In the genomic region with DNA sequence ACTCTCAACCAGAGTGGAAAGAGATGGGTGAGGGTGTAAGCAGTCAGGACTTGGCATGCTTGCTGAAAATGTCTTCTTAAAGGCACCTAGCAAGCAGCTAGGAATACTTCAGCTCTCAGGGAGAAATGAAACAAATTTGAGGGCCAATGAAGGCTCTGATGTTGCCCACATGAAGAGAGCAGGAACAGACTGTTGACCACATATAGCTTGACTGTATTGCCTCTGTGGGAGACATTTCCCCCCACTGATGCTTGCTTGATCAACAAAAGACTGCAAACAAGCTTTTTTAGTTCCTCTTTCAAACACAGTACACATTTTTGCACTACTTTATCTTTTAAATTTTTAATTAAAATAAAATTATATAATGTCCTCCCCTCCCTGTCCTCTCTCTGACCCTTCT, we compare ENCODE assay signal across 16 mouse cellular contexts.
"Had no signal": no experiment of that assay in that cellular context is flagged by ENCODE, and none has a peak within 500 bp of the region (broad histone marks: within the 10 kb centered on the region; RNA-seq: fewer than 3 reads in every experiment).

No protein-coding gene starts in this region.

- H3K4me3 ChIP-seq: neural tube, embryonic 13.5 days; neural tube, embryonic 15.5 days; stomach, embryonic 15.5 days had no signal

- H3K4me1 ChIP-seq: neural tube, embryonic 15.5 days; stomach, embryonic 15.5 days had no signal

- H3K9ac ChIP-seq: neural tube, embryonic 13.5 days; neural tube, embryonic 15.5 days; stomach, embryonic 15.5 days had no signal

- H3K4me2 ChIP-seq: neural tube, embryonic 13.5 days; neural tube, embryonic 15.5 days; stomach, embryonic 15.5 days had no signal

- H3K27ac ChIP-seq: neural tube, embryonic 13.5 days; neural tube, embryonic 15.5 days; stomach, embryonic 15.5 days; stomach, postnatal 0 days had no signal

- H3K36me3 ChIP-seq: neural tube, embryonic 13.5 days; neural tube, embryonic 15.5 days; stomach, embryonic 15.5 days had no signal

- H3K27me3 ChIP-seq: neural tube, embryonic 13.5 days; neural tube, embryonic 15.5 days; stomach, embryonic 15.5 days had no signal

- DNase-seq: retina, postnatal 1 day; right cerebral cortex, adult 18-20 months; right cerebral cortex, postnatal 14 days; right cerebral cortex, postnatal 25 days; right cerebral cortex, postnatal 4 days; spleen, adult 18-20 months; thymus, adult 18-20 months; thymus, adult 2 months; thymus, postnatal 14 days; thymus, postnatal 25 days; thymus, postnatal 36 days; thymus, postnatal 4 days had no signal

- H3K9me3 ChIP-seq: neural tube, embryonic 13.5 days; neural tube, embryonic 15.5 days; stomach, embryonic 15.5 days had no signal
